Mouse (Mus musculus) small intestine, adult 2 months (tissue): ENCODE results near the gene Megf11.

Experiments
- CTCF ChIP-seq: fragments of 200-500 bp; IDR thresholded peaks from 2 replicates; pipeline ENCODE4 v1.5.1; 2012; ENCODE audit warnings: low read depth, mild to moderate bottlenecking, control low read depth, inconsistent platforms, low read length, moderate library complexity, mixed read lengths; ENCODE audit not compliant: insufficient replicate concordance, insufficient read length; ENCODE audit errors: extremely low read depth
- POLR2A ChIP-seq: fragments of 200-500 bp; IDR thresholded peaks from 2 replicates; pipeline ENCODE4 v1.6.1; 2012; ENCODE audit warnings: low read depth, mild to moderate bottlenecking, control low read depth, inconsistent platforms, low read length, moderate library complexity

GRCm38 (mm10) chr9:64474142-64474541 lies 88.7 kb downstream of the Megf11 start:
- TF ChIP-seq CTCF (no peak), POLR2A (no peak)
